Mouse (Mus musculus): Measurements from ENCODE around the gene Gse1.

Gene Gse1

GRCm38 (mm10) chr8:120630031-120630430 lies 401.8 kb downstream of the Gse1 start:
- no peak for DNase-seq (ENCODE audit: extremely low read depth, low read depth, low spot score)

- no peak for DNase-seq (ENCODE audit: extremely low read depth, low read depth, low spot score)
These were observed 402.6 kb downstream of the Gse1 start for GRCm38 (mm10) chr8:120630848-120631247.

Measured in fat pad, adult 2 months (tissue).